Mouse (Mus musculus): ENCODE measurements around the gene G3bp2. TPM values are rescaled to one million over a fixed set of nuclear protein-coding genes. Genes with fewer than 3 reads are reported as not detected.

The G3bp2 gene
- polyA plus RNA-seq, 1 experiment from 2014 or later: 371 TPM

DNA sequence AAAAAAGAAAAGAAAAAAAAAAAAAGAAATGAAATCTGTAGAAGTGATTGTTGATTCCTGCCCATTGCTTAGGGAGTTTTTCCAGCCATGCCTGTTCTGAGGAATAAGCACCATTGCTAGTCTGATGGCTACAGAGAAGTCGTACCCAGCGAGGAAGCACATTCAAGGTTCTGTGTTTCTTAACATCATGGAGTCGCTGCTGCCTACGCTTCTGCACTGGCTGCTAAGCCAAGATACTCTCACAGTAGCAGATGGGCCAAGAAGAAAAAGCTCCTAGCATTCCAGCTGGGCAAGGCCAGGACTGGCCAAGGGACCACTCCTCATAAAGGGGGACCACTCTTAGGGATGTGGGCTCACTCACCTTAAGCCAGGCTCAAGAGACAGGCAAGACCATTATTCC, 14.3 kb upstream of the G3bp2 start:
- peaks cover 10% of the 10 kb centered on the region for H3K4me1 ChIP-seq (replicated peaks)
- no peak overlapping the region for H3K4me3 ChIP-seq (replicated peaks)
- H3K27me3 ChIP-seq: no peaks in the 10 kb centered on the region
- no peak for ATAC-seq
- no peak overlapping the region for H3K27ac ChIP-seq
- WGBS: 88% methylated on average over 4 of the region's 4 CpGs
- no peaks in the 10 kb centered on the region for H3K9me3 ChIP-seq
- H3K36me3 ChIP-seq: no peaks in the 10 kb centered on the region
- no peak overlapping the region for H3K4me2 ChIP-seq (replicated peaks)
- H3K9ac ChIP-seq (replicated peaks): no peak overlapping the region

DNA sequence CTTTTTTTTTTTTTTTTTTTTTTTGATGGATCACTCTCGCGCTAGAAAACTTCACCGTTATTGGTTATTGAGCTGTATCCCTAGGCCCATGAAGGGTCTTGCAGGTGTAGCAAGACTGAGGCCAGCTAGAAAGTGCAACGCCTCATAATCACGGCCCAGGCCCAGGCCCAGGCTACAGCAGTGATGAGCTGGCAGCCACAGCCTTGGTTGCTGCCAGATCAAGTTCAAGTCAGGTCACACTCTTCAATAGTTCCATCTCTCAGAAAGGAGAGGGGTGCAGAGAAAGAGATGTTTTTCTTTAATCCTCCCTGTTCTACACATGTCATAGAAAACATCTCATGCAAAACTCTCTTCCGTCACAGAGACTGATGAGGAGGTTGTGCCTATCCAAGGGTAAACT, 13.3 kb upstream of the G3bp2 start:
- no peak overlapping the region for H3K4me3 ChIP-seq (replicated peaks)
- H3K27ac ChIP-seq: no peak overlapping the region
- H3K4me1 ChIP-seq (replicated peaks): peaks cover 12% of the 10 kb centered on the region
- H3K9me3 ChIP-seq: no peaks in the 10 kb centered on the region
- H3K4me2 ChIP-seq (replicated peaks): no peak overlapping the region
- H3K9ac ChIP-seq (replicated peaks): no peak overlapping the region
- no peaks in the 10 kb centered on the region for H3K36me3 ChIP-seq
- no peak for ATAC-seq
- H3K27me3 ChIP-seq: no peaks in the 10 kb centered on the region
- WGBS: 94% methylated on average over 6 of the region's 6 CpGs

DNA sequence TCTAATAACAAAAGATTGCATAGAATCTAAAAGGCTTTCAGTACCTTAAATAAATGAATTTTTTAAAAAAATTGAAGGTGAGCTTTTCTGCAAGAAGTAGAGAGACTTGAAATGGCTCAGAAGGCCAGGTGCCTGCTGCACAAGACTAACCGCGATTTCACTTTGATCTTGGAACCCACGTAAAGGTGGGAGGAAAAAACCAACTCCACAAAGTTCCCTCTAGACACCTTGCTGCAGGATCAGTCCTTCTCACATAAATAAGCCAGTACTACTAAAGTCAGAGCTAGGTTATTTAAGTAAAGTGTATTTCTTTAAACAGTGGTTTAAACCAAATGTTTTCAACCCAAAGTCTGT, 10.5 kb upstream of the G3bp2 start:
- H3K4me1 ChIP-seq (replicated peaks): peaks cover 12% of the 10 kb centered on the region
- H3K4me3 ChIP-seq (replicated peaks): no peak overlapping the region
- H3K36me3 ChIP-seq: no peaks in the 10 kb centered on the region
- 91% methylated on average over 3 of the region's 3 CpGs for WGBS
- H3K9me3 ChIP-seq: no peaks in the 10 kb centered on the region
- no peaks in the 10 kb centered on the region for H3K27me3 ChIP-seq
- no peak overlapping the region for H3K4me2 ChIP-seq (replicated peaks)
- no peak for ATAC-seq
- no peak overlapping the region for H3K9ac ChIP-seq (replicated peaks)
- no peak overlapping the region for H3K27ac ChIP-seq

DNA sequence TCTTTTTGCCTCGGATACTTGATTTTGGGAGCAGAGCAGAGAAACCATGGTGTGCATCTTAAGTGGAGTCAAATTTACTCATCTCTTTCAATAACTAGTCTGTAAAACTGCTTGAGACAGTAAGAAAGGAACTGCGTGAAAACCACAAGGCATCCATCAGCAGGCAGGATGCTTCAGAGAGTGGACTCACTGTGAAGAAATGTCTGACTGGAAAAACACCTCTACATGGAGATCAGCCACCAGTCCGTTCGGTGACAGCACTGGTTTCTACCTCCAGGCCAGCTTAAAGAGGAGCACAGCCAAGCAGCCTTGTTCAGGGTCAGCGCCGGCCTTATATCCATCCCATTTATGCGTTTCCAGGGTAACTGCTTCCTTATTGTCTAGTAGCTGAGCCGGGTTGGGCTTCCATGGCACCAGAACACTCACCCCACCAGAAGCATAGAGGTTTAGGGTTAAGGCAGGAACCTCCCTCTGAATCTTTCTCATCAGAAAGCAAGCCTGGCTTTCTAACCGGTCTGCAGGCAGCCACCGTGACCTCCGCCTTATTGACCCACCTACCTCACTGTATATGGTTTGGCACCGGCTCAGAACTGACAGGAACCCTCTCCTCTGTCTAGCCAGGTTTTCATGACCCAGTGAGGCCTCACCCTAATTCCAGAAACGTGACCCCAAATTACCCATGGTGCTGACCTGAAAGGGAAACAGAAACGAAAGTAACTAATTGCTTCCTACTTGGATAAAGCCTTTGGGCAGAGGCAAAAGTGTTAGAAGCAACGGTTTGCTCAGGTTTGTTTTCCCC, 9.9 kb upstream of the G3bp2 start:
- Histone ChIP-seq H3K9ac (replicated peaks) (peak overlapping the region; percentile 8; the same call in 1 of the 2 replicates), H3K27ac (no peak overlapping the region), H3K27me3 (no peaks in the 10 kb centered on the region), H3K4me3 (replicated peaks) (no peak overlapping the region), H3K36me3 (no peaks in the 10 kb centered on the region), H3K9me3 (no peaks in the 10 kb centered on the region), H3K4me1 (replicated peaks) (peaks cover 12% of the 10 kb centered on the region), H3K4me2 (replicated peaks) (no peak overlapping the region)
- WGBS: 34% methylated on average over 15 of the region's 15 CpGs
- peak; percentile 24; the same call in 1 of the 2 replicates for ATAC-seq

DNA sequence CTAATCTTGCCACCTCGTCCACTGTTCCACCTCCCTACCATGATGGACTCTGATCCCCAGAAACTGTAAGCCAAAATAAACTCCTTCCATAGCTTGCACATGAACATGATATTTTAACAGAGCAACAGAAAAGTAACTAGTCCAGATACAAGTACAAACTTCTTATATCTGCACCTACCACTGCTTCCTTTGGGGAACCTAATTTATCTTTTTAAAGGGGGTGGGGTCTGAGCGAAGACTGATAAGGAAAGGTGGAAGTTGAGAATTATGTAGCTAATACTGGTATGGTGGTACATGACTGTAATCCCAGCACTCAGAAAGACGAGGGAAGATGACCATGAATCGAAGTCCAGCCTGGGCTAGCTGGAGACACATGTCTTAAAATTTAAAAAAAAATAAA, 4.0 kb upstream of the G3bp2 start:
- H3K27me3 ChIP-seq: no peaks in the 10 kb centered on the region
- H3K9ac ChIP-seq (replicated peaks): no peak overlapping the region
- H3K27ac ChIP-seq: no peak overlapping the region
- WGBS: 97% methylated on average over 4 of the region's 4 CpGs
- no peaks in the 10 kb centered on the region for H3K36me3 ChIP-seq
- no peak overlapping the region for H3K4me2 ChIP-seq (replicated peaks)
- no peak overlapping the region for H3K4me3 ChIP-seq (replicated peaks)
- peaks cover 5% of the 10 kb centered on the region; the same call in 1 of the 2 replicates for H3K4me1 ChIP-seq (replicated peaks)
- H3K9me3 ChIP-seq: no peaks in the 10 kb centered on the region
- no peak for ATAC-seq

DNA sequence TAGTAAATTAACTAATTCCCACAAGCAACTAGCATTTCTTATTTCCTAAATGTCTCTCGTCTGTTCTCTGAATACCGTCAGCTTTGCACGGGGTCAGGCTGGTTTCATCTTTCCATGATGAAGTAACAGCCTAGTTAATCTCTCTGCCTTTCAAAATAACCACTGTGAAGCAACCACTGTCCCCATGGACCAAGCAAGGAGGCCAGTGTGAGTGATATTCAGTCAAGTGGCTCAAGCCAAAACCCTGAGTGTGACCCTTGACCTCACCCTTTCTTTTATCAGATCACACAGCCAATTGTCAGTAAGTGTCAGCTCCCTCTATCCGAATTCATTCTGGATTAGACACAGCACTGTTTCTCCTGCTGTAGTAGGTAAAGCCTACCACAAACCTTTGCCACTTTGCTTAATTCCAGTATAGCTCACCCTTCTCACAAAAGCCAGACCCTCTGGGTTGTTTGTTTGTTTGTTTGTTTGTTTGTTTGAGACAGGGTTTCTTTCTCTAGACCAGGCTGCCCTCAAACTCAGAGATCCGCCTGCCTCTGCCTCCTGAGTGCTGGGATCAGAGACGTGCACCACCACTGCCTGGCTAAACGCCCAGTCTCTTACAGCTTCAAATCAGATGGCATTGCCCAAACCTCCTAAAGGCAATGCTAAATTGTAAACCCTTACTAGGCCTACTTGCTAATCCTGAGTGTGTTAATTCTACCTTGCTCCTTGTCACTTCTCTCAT, 2.5 kb upstream of the G3bp2 start:
- 78% methylated on average over 7 of the region's 7 CpGs for WGBS

DNA sequence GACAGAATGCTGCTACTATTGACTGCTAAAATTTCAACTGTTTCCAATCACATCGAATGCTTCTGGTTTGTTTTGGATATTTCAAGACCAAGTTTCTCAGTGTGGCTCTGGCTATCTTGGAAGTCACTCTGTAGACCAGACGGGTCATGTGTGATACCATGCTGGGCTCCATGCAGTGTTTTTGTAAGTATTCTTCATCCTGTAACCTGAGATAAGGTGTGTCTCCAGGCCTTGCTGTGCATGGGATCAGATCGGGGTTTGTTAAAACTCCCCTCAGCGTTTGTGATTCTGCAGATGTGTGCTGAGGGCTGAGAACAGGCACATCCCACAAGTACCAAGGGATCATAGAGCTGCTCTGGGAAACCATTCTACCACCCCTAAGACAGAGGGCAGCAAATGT, 1.7 kb upstream of the G3bp2 start:
- Histone ChIP-seq H3K4me1 (replicated peaks) (peaks cover 26% of the 10 kb centered on the region), H3K36me3 (no peaks in the 10 kb centered on the region), H3K9ac (replicated peaks) (no peak overlapping the region), H3K27me3 (no peaks in the 10 kb centered on the region), H3K27ac (no peak overlapping the region), H3K4me2 (replicated peaks) (no peak overlapping the region), H3K9me3 (no peaks in the 10 kb centered on the region), H3K4me3 (replicated peaks) (no peak overlapping the region)
- 66% methylated on average over 4 of the region's 4 CpGs for WGBS
- ATAC-seq: no peak

More for the DNA sequence above, 2.5 kb upstream of the G3bp2 start:
- Histone ChIP-seq H3K4me3 (replicated peaks) (no peak overlapping the region), H3K9ac (replicated peaks) (no peak overlapping the region), H3K27ac (no peak overlapping the region), H3K27me3 (no peaks in the 10 kb centered on the region), H3K36me3 (no peaks in the 10 kb centered on the region), H3K4me1 (replicated peaks) (peaks cover 18% of the 10 kb centered on the region), H3K9me3 (no peaks in the 10 kb centered on the region), H3K4me2 (replicated peaks) (no peak overlapping the region)
- ATAC-seq: no peak

DNA sequence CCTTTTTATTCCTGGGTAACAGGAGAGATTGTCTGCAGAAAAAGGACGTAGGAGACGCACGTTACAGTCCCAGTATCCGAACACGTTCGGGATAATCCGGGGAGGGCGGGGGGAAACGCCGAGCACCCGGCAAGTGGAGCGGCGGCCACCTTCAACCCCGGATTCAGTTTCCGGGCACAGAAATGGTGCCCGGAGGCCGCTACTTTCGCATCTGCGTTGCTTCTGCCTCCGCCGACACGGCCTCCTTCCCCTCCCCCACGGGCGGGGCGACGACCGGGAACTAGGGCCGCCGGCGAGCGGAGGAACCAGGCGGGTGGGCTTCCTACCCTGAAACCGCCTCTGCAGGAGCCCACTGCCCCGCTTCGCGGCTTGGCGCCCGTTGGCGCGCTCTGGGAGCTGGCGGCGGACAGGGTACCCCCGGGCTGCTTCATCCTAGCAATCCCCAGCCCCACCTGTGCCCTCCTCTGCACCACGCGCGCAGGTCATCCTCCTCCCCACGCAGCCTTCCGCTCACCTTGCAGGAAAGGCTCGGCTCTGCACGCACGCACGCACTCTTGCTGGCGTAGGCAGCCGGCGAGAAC, 608 bp downstream of the G3bp2 start:
- peak; percentile 82 for ATAC-seq
- H3K4me1 ChIP-seq (replicated peaks): peaks cover 39% of the 10 kb centered on the region
- WGBS: under 1% methylated on average over 53 of the region's 55 CpGs
- no peaks in the 10 kb centered on the region for H3K9me3 ChIP-seq
- peak overlapping the region; percentile 95 for H3K4me3 ChIP-seq (replicated peaks)
- no peaks in the 10 kb centered on the region for H3K27me3 ChIP-seq
- H3K27ac ChIP-seq: peak overlapping the region; percentile 99
- peak overlapping the region; percentile 98 for H3K9ac ChIP-seq (replicated peaks)
- H3K36me3 ChIP-seq: no peaks in the 10 kb centered on the region
- H3K4me2 ChIP-seq (replicated peaks): peak overlapping the region; percentile 77

DNA sequence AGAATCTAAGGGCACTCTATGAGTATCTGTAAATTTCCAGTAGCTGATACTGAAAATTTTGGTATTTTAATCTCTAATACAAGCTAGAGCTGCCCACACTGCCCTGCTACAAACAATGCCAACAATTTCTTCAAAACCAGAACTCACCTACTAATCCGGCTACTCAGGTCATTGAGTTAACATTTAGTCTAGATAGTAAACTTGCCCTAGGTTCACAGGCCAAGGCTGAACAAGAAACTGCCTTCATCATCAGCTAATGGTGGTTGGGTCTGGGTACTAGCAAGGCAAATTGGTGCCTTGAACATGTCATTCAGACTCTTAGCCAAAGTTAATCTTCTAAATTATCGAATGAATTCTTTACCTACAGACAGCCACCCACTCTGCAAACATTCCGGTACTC, 2.2 kb downstream of the G3bp2 start:
- no peak for ATAC-seq
- no peaks in the 10 kb centered on the region for H3K9me3 ChIP-seq
- H3K27me3 ChIP-seq: no peaks in the 10 kb centered on the region
- H3K9ac ChIP-seq (replicated peaks): peak overlapping the region; percentile 98; the same call in 1 of the 2 replicates
- H3K36me3 ChIP-seq: no peaks in the 10 kb centered on the region
- no peak overlapping the region for H3K27ac ChIP-seq
- peak overlapping the region; percentile 77 for H3K4me2 ChIP-seq (replicated peaks)
- WGBS: 76% methylated on average over 3 of the region's 3 CpGs
- H3K4me1 ChIP-seq (replicated peaks): peaks cover 39% of the 10 kb centered on the region
- peak overlapping the region; percentile 95 for H3K4me3 ChIP-seq (replicated peaks)

DNA sequence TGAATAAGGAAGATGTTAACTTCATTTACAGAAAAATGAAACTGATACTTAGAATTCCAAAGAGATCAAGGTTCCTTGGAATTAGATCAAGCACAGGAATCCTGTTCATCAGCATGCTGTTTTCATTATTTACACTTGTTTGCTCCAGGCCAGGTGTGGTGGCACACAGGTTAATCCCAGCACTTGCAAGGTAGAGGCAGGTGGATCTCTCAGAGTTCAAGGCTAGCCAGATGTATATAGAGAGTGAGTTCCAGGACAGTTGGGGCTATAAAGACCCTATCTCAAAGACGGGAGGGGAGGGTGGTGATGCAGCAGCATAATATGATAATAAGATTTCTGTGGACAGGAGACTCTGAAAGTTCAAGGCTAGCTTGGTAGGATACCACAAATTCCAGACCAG, 3.1 kb downstream of the G3bp2 start:
- ATAC-seq: no peak
- Histone ChIP-seq H3K9me3 (no peaks in the 10 kb centered on the region), H3K4me2 (replicated peaks) (no peak overlapping the region), H3K4me3 (replicated peaks) (no peak overlapping the region), H3K4me1 (replicated peaks) (peaks cover 39% of the 10 kb centered on the region), H3K36me3 (no peaks in the 10 kb centered on the region), H3K27me3 (no peaks in the 10 kb centered on the region), H3K27ac (no peak overlapping the region), H3K9ac (replicated peaks) (no peak overlapping the region)
- 75% methylated on average over 1 of the region's 1 CpGs for WGBS

DNA sequence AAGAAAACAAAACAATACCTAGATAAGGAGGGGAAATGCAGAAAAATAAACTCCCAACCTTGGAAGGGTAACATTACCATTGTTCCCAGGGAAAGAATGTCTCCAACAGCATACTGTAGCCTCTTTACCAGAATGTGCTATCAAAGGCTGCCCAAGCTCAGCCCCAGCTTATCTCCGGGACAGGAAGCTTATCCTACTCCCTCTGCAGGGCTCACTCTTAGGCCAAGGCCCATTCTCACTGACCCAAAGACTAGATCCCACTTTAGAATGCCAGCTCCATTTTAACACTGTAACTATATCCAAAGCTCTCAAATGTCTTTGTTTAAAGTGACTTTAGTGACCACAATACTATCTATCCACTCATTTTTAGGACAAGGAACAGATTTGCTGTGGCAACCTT, 4.2 kb downstream of the G3bp2 start:
- 74% methylated on average over 1 of the region's 1 CpGs for whole genome bisulfite sequencing
- Histone ChIP-seq H3K4me1 (replicated peaks) (peaks cover 37% of the 10 kb centered on the region), H3K4me2 (replicated peaks) (no peak overlapping the region), H3K4me3 (replicated peaks) (no peak overlapping the region), H3K9ac (replicated peaks) (no peak overlapping the region), H3K27ac (no peak overlapping the region), H3K9me3 (no peaks in the 10 kb centered on the region), H3K36me3 (no peaks in the 10 kb centered on the region), H3K27me3 (no peaks in the 10 kb centered on the region)
- no peak for ATAC-seq

DNA sequence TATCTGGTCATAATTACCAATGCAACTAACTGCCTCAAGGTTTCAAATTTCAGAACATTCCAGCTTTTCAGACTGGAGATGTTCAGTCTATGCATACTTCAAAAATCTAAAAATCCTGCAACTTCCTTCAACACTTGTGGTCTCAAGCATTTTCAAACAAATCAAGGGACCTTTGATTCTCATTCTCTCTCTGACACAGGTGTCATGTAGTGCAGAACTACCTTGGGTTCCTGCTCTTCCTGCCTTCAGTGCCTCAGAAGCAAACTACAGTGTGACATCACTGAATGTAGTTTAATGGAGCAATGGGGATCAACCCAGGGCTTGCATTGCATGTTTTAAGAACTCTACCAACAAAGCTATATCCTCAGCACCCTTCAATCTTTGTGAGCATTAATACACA, 4.8 kb downstream of the G3bp2 start:
- no peak for ATAC-seq
- no peak overlapping the region for H3K27ac ChIP-seq
- H3K4me3 ChIP-seq (replicated peaks): no peak overlapping the region
- no peaks in the 10 kb centered on the region for H3K9me3 ChIP-seq
- peaks cover 34% of the 10 kb centered on the region for H3K4me1 ChIP-seq (replicated peaks)
- no peak overlapping the region for H3K9ac ChIP-seq (replicated peaks)
- H3K4me2 ChIP-seq (replicated peaks): no peak overlapping the region
- H3K27me3 ChIP-seq: no peaks in the 10 kb centered on the region
- no peaks in the 10 kb centered on the region for H3K36me3 ChIP-seq
